ENCODE assay signal across 21 mouse cellular contexts in genomic region chr5:96238797-96239196, GRCm38 (mm10). TPM values are rescaled to one million over a fixed set of nuclear protein-coding genes. Genes with fewer than 3 reads are reported as not detected.
DNase-seq lines count a peak whose midpoint lies in the region; ATAC-seq lines count a peak whose summit lies in the region.
"Had no signal": no experiment of that assay in that cellular context is flagged by ENCODE, and none has a peak within 500 bp of the region (broad histone marks: within the 10 kb centered on the region; RNA-seq: fewer than 3 reads in every experiment).

No protein-coding gene starts in this region.

- ATAC-seq in common myeloid progenitor, adult 5-6 weeks (replicated peaks; ENCODE audit: low read depth, poor library complexity, severe bottlenecking), result peak; percentile 87
- ATAC-seq in megakaryocyte, adult 5-6 weeks (ENCODE audit: poor library complexity, severe bottlenecking), result peak; percentile 90
- ATAC-seq: forebrain, embryonic 15.5 days; hindbrain, postnatal 0 days; Patski had no signal

- DNase-seq in naive thymus-derived CD4-positive, alpha-beta T cell, adult 2 months (ENCODE audit: low read depth), result peak; percentile 23
- DNase-seq in thymus, postnatal 25 days, result peak; percentile 26
- DNase-seq in kidney, postnatal 10 days, result no peak
- DNase-seq in kidney, adult 8-10 months, result no peak
- DNase-seq in urinary bladder, postnatal 36 days (ENCODE audit: low spot score in 2 of 2), result no peak
- DNase-seq: adrenal gland, postnatal 10 days; adrenal gland, postnatal 36 days; B cell, adult 2 months; cerebellum, adult 11 months; cerebellum, adult 2 months; cerebellum, adult 9-11 months; cerebellum, postnatal 25 days; embryo, embryonic 11 days; gastrocnemius, postnatal 25 days; heart, adult 2 months; heart, postnatal 14 days had no signal

RNA-seq across cellular contexts. Expression of gene Mrpl1, which starts 29.5 kb away (rescaled TPM):
- 47.1 and 47.7 TPM in 2 replicates for total RNA-seq in common myeloid progenitor, adult 5-6 weeks (2017)
- total RNA-seq in megakaryocyte, adult 5-6 weeks (2015), result 24.4 and 27.6 TPM in 2 replicates
- 33.4 and 38.2 TPM in 2 replicates for total RNA-seq in megakaryocyte, adult 5-6 weeks (2017)

Comparison
In these comparisons a context has a peak if more than half of its experiments do, and no peak if none do; other contexts are left out.
1. DNase-seq: peak in naive thymus-derived CD4-positive, alpha-beta T cell, adult 2 months (single experiment) and thymus, postnatal 25 days (single experiment); none in kidney, postnatal 10 days (single experiment), kidney, adult 8-10 months (0 of 2) and urinary bladder, postnatal 36 days (0 of 2).